Mouse (Mus musculus) brain, embryonic 14.5 days (tissue): ENCODE data around the gene Icam2. TPM values are rescaled to one million over a fixed set of nuclear protein-coding genes. Genes with fewer than 3 reads are reported as not detected.
A peak's percentile ranks its signal among the peaks of the same experiment; 100 is the strongest.

Source experiments
- DNase-seq: peaks from one replicate; pipeline ENCODE4 v3.0.0-alpha.2; 2011; ENCODE audit warnings: low read depth
- CTCF ChIP-seq: fragments of 200-500 bp; IDR thresholded peaks from 2 replicates; pipeline ENCODE4 v1.5.1; 2012; ENCODE audit warnings: inconsistent platforms, mild to moderate bottlenecking, moderate library complexity, borderline replicate concordance; ENCODE audit not compliant: insufficient read depth, insufficient read length; ENCODE audit errors: extremely low read depth
- POLR2A ChIP-seq: fragments of 200-500 bp; IDR thresholded peaks from 2 replicates; pipeline ENCODE4 v1.6.1; 2012; ENCODE audit warnings: mild to moderate bottlenecking, inconsistent platforms, borderline replicate concordance; ENCODE audit not compliant: poor library complexity, insufficient read depth, insufficient read length, severe bottlenecking; ENCODE audit errors: extremely low read depth
- polyA plus RNA-seq: library from polyadenylated mRNA; depleted of rRNA; stranded (reverse); fragments of >200 nt; gene quantifications from 2 replicates; pipeline ENCODE4 v1.2.3, GENCODE M21; 2012; rRNA removed

Gene Icam2
- polyA plus RNA-seq: 11.5 and 11.9 TPM in 2 replicates

GRCm38 (mm10) chr11:106387791-106388216, at the start of gene Icam2:
Gene Icam2, minus strand, starts transcription at chr11:106388075.
- TF ChIP-seq POLR2A: no peak
- TF ChIP-seq CTCF: no peak
- no peak for DNase-seq

- DNase-seq: no peak
- no peak for TF ChIP-seq CTCF
- no peak for TF ChIP-seq POLR2A
Observed at GRCm38 (mm10) chr11:106437543-106437942, 49.7 kb upstream of the Icam2 start.

GRCm38 (mm10) chr11:106437039-106437438, 49.2 kb upstream of the Icam2 start:
- no peak for TF ChIP-seq POLR2A
- TF ChIP-seq CTCF: no peak
- DNase-seq: no peak

- DNase-seq: no peak
- TF ChIP-seq POLR2A: no peak
- no peak for TF ChIP-seq CTCF
Observed at GRCm38 (mm10) chr11:106430392-106430791, 42.5 kb upstream of the Icam2 start.

- no peak for DNase-seq
- TF ChIP-seq CTCF (no peak), POLR2A (no peak)
Observed at GRCm38 (mm10) chr11:106429689-106430088, 41.8 kb upstream of the Icam2 start.

GRCm38 (mm10) chr11:106428556-106428955, 40.7 kb upstream of the Icam2 start:
- TF ChIP-seq POLR2A: no peak
- TF ChIP-seq CTCF: no peak
- no peak for DNase-seq

- DNase-seq: no peak
- TF ChIP-seq CTCF (no peak), POLR2A (no peak)
Observed at GRCm38 (mm10) chr11:106428106-106428505, 40.2 kb upstream of the Icam2 start.

GRCm38 (mm10) chr11:106426447-106426846, 38.6 kb upstream of the Icam2 start:
- no peak for DNase-seq
- no peak for TF ChIP-seq CTCF
- TF ChIP-seq POLR2A: no peak

GRCm38 (mm10) chr11:106425201-106425600, 37.3 kb upstream of the Icam2 start:
- DNase-seq: no peak
- no peak for TF ChIP-seq CTCF
- TF ChIP-seq POLR2A: no peak

- no peak for TF ChIP-seq CTCF
- TF ChIP-seq POLR2A: no peak
- DNase-seq: no peak
Observed at GRCm38 (mm10) chr11:106419262-106420102, 31.6 kb upstream of the Icam2 start.

GRCm38 (mm10) chr11:106418622-106419196, 30.8 kb upstream of the Icam2 start:
- TF ChIP-seq POLR2A (no peak), CTCF (peak; percentile 93)
- DNase-seq: peak; percentile 95
